Mouse (Mus musculus) macrophage (primary cell): ENCODE results near the gene Igtp. TPM values are rescaled to one million over a fixed set of nuclear protein-coding genes. Genes with fewer than 3 reads are reported as not detected.
A peak's percentile ranks its signal among the peaks of the same experiment; 100 is the strongest.

ENCODE experiments used
- H3K27ac ChIP-seq: fragments of 350-480 bp; formaldehyde crosslinking; 2 replicates; pipeline ENCODE4 v1.9.0; 2021
- H3K36me3 ChIP-seq: fragments of 350-480 bp; formaldehyde crosslinking; 2 replicates; pipeline ENCODE4 v1.9.0; 2021; ENCODE audit errors: inconsistent target
- H3K4me3 ChIP-seq: fragments of 350-480 bp; formaldehyde crosslinking; 2 replicates; pipeline ENCODE4 v1.9.0; 2021; ENCODE audit errors: inconsistent target
- H3K79me2 ChIP-seq: fragments of 350-480 bp; formaldehyde crosslinking; 2 replicates; pipeline ENCODE4 v1.9.0; 2021; ENCODE audit errors: inconsistent target
- WGBS: methylation state at CpG from one replicate; pipeline ENCODE4 v1.1.7; 2026; ENCODE audit warnings: inconsistent platforms; ENCODE audit not compliant: missing documents; 5-methylcytosine and 5-hydroxymethylcytosine counted together
- polyA plus RNA-seq: library from polyadenylated mRNA; stranded (reverse); fragments of 250-400 nt; gene quantifications from 3 replicates; pipeline ENCODE4 v1.2.4, GENCODE M21; 2018; ENCODE audit warnings: inconsistent platforms

Gene Igtp
- polyA plus RNA-seq, 1 experiment from 2014 or later: 25.7 TPM

GRCm38 (mm10) chr11:58193860-58194520 lies 5.4 kb upstream of the Igtp start:
- Histone ChIP-seq H3K79me2 (peaks cover 2% of the 10 kb centered on the region; the same call in 1 of the 2 replicates), H3K27ac (no peak overlapping the region), H3K36me3 (peaks cover 12% of the 10 kb centered on the region), H3K4me3 (no peak overlapping the region)
- 82% methylated on average over 4 of the region's 4 CpGs for WGBS

DNA sequence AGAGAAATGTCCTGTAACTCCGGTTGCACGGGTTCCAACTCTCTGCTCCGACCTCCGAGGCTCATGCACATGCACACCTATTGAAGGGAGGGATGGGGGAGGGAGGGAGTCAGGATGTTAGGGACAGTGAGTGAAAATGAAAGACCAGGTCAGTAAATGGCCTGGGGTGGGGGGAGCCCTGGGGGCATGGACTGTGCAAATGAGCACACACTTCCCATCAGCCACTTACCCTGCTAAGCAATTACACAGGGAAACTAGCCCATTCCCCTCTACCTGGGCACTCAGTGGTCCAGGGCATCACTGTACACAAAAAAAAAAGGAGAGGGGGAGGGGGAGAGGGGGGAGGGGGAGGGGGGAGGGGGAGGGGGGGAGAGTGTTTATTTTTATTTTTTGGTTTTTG lies 693 bp upstream of the Igtp start:
- 95% methylated on average over 4 of the region's 4 CpGs for WGBS

GRCm38 (mm10) chr11:58200226-58200625 lies 870 bp downstream of the Igtp start:
- 39% methylated on average over 4 of the region's 4 CpGs for WGBS
- Histone ChIP-seq H3K79me2 (peaks cover 28% of the 10 kb centered on the region), H3K27ac (no peak overlapping the region), H3K4me3 (peak overlapping the region; percentile 53), H3K36me3 (peaks cover 26% of the 10 kb centered on the region; the same call in 1 of the 2 replicates)

More for the DNA sequence above, 693 bp upstream of the Igtp start:
- Histone ChIP-seq H3K27ac (peak overlapping the region; percentile 89), H3K79me2 (peaks cover 28% of the 10 kb centered on the region), H3K36me3 (peaks cover 11% of the 10 kb centered on the region; the same call in 1 of the 2 replicates), H3K4me3 (peak overlapping the region; percentile 53)

GRCm38 (mm10) chr11:58201052-58201451 lies 1.7 kb downstream of the Igtp start:
- WGBS: 48% methylated on average over 11 of the region's 12 CpGs
- H3K27ac ChIP-seq: no peak overlapping the region
- no peak overlapping the region for H3K4me3 ChIP-seq

DNA sequence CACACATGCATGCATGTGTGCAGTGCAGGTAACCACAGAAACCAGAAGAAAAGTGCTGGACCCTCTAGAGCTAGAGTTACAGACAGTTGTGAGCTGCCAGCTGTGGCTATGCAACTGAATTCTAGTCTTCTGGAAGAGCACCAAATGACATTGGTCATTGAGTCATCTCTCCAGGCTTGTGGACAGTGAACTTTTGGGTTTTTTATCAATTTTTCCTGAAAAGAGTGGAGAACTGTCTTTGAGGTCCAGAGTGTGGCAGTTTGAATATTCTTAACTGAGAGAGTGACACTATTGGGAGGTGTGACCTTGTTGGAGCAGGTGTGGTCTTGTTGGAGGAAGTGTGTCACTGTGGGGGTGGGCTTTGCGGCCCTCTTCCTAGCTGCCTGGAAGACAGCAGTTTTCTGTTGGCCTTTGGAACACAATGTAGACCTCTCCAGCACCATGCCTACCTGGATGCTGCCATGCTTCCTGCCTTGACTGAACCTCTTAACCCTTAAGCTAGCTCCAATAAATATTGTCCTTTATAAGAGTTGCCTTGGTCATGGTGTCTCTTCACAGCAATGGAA lies 11.0 kb downstream of the Igtp start:
- H3K36me3 ChIP-seq: peaks cover 25% of the 10 kb centered on the region
- no peak overlapping the region for H3K4me3 ChIP-seq
- H3K79me2 ChIP-seq: peaks cover 7% of the 10 kb centered on the region
- no peak overlapping the region for H3K27ac ChIP-seq
- 25% methylated on average over 1 of the region's 1 CpGs for WGBS

More at GRCm38 (mm10) chr11:58201052-58201451, 1.7 kb downstream of the Igtp start:
- peaks cover 35% of the 10 kb centered on the region for H3K36me3 ChIP-seq
- peaks cover 28% of the 10 kb centered on the region for H3K79me2 ChIP-seq

- Histone ChIP-seq H3K36me3 (peaks cover 17% of the 10 kb centered on the region), H3K79me2 (peaks cover 15% of the 10 kb centered on the region), H3K4me3 (no peak overlapping the region), H3K27ac (0 out of 2 replicates have a peak overlapping the region, but pooled peaks have one; percentile 8)
- WGBS: 23% methylated on average over 9 of the region's 9 CpGs
Measured at GRCm38 (mm10) chr11:58211062-58211681, 11.8 kb downstream of the Igtp start.

- no peak overlapping the region for H3K4me3 ChIP-seq
- H3K27ac ChIP-seq: 0 out of 2 replicates have a peak overlapping the region, but pooled peaks have one; percentile 8
- H3K36me3 ChIP-seq: peaks cover 12% of the 10 kb centered on the region
- WGBS: 90% methylated on average over 2 of the region's 2 CpGs
- peaks cover 20% of the 10 kb centered on the region for H3K79me2 ChIP-seq
Measured at GRCm38 (mm10) chr11:58211682-58212067, 12.3 kb downstream of the Igtp start.

DNA sequence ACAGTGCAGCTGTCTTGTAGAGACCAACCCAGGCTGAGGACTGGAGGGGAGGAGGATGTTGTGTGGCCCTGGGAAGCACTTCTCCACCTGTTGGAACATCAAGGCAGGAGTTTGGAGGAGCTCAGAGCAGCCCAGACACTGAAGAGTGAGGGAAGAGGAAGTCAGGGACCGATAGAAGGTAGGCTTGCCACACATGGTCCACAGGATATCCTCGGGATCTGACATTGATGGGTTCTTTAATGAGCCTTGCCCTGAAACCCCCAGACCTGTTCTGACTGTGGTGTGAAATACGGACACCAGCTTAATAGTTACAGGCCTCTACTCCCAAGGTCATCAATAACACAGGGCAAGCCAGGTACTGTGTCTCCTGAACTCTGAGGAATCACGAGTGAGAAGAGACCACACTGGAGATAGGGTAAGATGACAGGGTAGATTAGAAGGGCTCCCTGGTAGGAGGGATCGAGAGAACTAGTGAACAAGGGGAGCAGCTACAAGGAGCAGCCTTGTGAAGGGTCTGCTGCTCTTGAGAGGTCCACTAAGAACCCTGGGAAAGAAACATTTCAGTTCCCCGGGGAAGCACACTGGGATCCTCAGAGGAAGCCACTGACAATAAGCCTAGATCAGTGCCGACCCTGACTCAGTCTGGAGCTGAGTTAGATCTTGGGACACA lies 14.5 kb downstream of the Igtp start:
- Histone ChIP-seq H3K27ac (peak overlapping the region; percentile 84; the same call in 1 of the 2 replicates), H3K79me2 (peaks cover 41% of the 10 kb centered on the region), H3K36me3 (peaks cover 13% of the 10 kb centered on the region), H3K4me3 (no peak overlapping the region)
- WGBS: 64% methylated on average over 7 of the region's 7 CpGs

- 19% methylated on average over 15 of the region's 17 CpGs for WGBS
- H3K4me3 ChIP-seq: peak overlapping the region; percentile 70
- H3K79me2 ChIP-seq: peaks cover 48% of the 10 kb centered on the region
- H3K27ac ChIP-seq: peak overlapping the region; percentile 84
- peaks cover 20% of the 10 kb centered on the region for H3K36me3 ChIP-seq
Measured at GRCm38 (mm10) chr11:58214391-58215048, 15.2 kb downstream of the Igtp start.

GRCm38 (mm10) chr11:58215049-58215430 lies 15.7 kb downstream of the Igtp start:
- H3K4me3 ChIP-seq: peak overlapping the region; percentile 70
- peak overlapping the region; percentile 84 for H3K27ac ChIP-seq
- peaks cover 53% of the 10 kb centered on the region for H3K79me2 ChIP-seq
- 0% methylated on average over 1 of the region's 3 CpGs for WGBS
- peaks cover 26% of the 10 kb centered on the region for H3K36me3 ChIP-seq

- Histone ChIP-seq H3K36me3 (peaks cover 33% of the 10 kb centered on the region), H3K79me2 (peaks cover 61% of the 10 kb centered on the region), H3K27ac (peak overlapping the region; percentile 84; the same call in 1 of the 2 replicates), H3K4me3 (peak overlapping the region; percentile 70)
- 40% methylated on average over 5 of the region's 5 CpGs for WGBS
Measured at GRCm38 (mm10) chr11:58215814-58216213, 16.5 kb downstream of the Igtp start.

- peaks cover 37% of the 10 kb centered on the region for H3K36me3 ChIP-seq
- 47% methylated on average over 6 of the region's 6 CpGs for WGBS
- no peak overlapping the region for H3K4me3 ChIP-seq
- no peak overlapping the region for H3K27ac ChIP-seq
- H3K79me2 ChIP-seq: peaks cover 71% of the 10 kb centered on the region
Measured at GRCm38 (mm10) chr11:58216823-58217222, 17.5 kb downstream of the Igtp start.

- Histone ChIP-seq H3K27ac (peak overlapping the region; percentile 49), H3K79me2 (peaks cover 37% of the 10 kb centered on the region; the same call in 1 of the 2 replicates), H3K4me3 (no peak overlapping the region), H3K36me3 (peaks cover 24% of the 10 kb centered on the region)
- WGBS: 19% methylated on average over 4 of the region's 4 CpGs
Measured at GRCm38 (mm10) chr11:58223751-58224150, 24.4 kb downstream of the Igtp start.

GRCm38 (mm10) chr11:58224313-58224712 lies 25.0 kb downstream of the Igtp start:
- Histone ChIP-seq H3K27ac (peak overlapping the region; percentile 49), H3K4me3 (no peak overlapping the region), H3K36me3 (peaks cover 19% of the 10 kb centered on the region), H3K79me2 (peaks cover 31% of the 10 kb centered on the region; the same call in 1 of the 2 replicates)
- WGBS: 0% methylated on average over 7 of the region's 7 CpGs
